Mouse (Mus musculus) megakaryocyte-erythroid progenitor cell, adult 5-6 weeks (primary cell): Measurements from ENCODE around the gene Rpl13a. TPM values are rescaled to one million over a fixed set of nuclear protein-coding genes. Genes with fewer than 3 reads are reported as not detected.
A peak's percentile ranks its signal among the peaks of the same experiment; 100 is the strongest.
"Not testable (repeated sequence)": the region's sequence is repeated elsewhere in the genome, so short reads cannot be mapped to it uniquely, and the experiment has no call there.

Experiments
- ATAC-seq: replicated peaks from 2 replicates; pipeline ENCODE4 v1.8.0; 2016; ENCODE audit warnings: mild to moderate bottlenecking, inconsistent platforms; ENCODE audit not compliant: severe bottlenecking, poor library complexity, low FRiP score, low TSS enrichment
- total RNA-seq, 2 experiments: library from RNA; stranded (forward) in 1 of 2; stranded (reverse) in 1 of 2; fragments of 200-1000, 215-1000 nt in 1 of 2; fragments of >200 nt in 1 of 2; fragmentation: Nextera tagmentation in 1 of 2; gene quantifications; 2 replicates each; pipeline ENCODE4 v1.2.3; 2014 to 2017

Gene Rpl13a
- 4,705 and 4,844 TPM in 2 replicates for total RNA-seq (2014; fragmentation: Nextera tagmentation)
- total RNA-seq (2017): 4,178 and 4,889 TPM in 2 replicates

DNA sequence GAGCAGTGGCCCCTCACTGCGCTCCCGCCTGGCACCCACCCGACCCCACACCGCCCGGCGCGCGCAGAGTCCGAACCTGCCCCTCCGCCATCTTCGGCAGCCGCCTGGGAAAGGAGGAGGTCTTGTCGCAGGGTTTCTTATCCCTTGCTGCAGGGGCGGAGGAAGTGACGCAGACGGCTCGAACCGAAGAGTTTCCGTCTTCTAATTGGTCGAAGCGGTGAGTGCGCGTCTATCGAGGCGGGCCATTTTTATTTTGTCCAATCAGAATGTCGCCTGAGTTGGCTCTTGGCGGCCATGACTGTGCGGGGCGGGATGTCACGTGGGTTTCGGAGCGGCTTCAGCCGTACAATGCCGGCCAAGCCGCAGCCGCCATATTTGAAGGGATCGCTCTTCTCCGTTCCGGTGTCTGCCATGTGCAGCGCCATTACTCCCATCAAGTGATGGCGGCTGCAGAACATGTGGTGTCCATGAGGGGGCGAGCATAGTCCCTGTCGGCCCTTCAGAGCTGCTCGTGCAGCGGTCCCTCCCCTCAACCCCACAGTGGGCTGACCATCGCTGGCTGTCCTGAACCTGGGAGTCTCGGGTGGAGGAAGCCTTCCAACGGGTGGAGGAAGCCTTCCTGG lies at the start of gene Rpl13a:
Gene Rpl13a, minus strand, starts transcription at position 138 of the 623 bp plus-strand sequence.
- ATAC-seq: peak; percentile 77

DNA sequence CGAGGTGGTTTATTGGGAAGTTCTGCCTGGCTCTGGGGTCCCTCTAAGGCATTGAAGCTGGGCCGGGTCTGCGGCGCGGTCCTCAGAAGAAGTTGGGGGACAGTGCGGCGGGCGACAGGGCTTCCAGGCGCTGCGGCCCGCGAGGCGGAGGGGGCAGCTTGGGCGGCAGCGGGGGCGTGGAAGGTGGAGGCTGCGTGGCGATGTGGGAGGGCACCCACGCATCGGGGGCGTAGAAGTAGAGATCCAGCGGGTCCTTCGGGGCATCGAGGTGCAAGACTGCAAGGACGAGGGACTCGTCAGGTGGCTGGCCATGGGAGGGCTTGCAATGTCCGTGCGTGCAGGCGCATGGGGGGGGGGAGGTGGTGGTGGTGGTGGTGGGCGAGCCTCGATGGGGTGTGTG lies 47.8 kb upstream of the Rpl13a start:
- ATAC-seq: no peak

DNA sequence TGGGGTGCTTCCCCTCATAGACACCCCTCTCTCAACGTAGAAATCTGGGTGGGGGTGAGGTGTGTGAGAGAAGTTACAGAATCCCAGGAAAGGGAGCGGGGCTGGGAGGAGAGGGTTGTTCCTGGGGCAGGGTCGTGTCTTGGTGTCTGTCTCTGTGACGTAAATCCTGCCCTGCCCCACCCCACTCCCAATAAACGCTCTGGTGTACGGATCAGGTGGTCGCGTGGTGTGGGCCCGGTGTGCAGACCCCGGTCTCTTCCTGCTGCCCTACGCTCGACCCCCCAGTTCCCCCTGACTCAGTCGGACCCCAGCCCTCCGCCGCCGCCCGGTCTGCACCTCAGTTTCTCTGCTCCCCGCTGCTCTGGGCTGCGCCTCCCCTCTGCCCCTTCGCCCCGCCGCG lies 47.4 kb upstream of the Rpl13a start:
- ATAC-seq: no peak

- no peak for ATAC-seq
These were observed 46.8 kb upstream of the Rpl13a start for GRCm38 (mm10) chr7:45175398-45175797.

GRCm38 (mm10) chr7:45174567-45175280 lies 46.2 kb upstream of the Rpl13a start:
- ATAC-seq: no peak

DNA sequence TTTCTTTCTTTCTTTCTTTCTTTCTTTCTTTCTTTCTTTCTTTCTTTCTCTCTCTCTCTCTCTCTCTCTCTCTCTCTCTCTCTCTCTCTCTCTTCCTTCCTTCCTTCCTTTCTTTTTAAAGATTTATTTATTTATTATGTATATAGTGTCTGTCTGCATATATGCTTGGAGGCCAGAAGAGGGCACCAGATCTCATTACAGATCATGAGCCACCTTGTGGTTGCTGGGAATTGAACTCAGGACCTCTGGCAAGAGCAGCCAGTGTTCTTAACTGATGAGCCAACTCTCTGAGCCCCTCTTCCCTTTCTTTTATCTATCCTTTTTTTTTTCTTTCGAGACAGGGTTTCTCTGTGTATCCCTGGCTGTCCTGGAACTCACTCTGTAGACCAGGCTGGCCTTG lies 45.2 kb upstream of the Rpl13a start:
- not testable (repeated sequence) for ATAC-seq

- ATAC-seq: peak; percentile 10; the same call in 1 of the 2 replicates
These were observed 44.4 kb upstream of the Rpl13a start for GRCm38 (mm10) chr7:45172974-45173373.

DNA sequence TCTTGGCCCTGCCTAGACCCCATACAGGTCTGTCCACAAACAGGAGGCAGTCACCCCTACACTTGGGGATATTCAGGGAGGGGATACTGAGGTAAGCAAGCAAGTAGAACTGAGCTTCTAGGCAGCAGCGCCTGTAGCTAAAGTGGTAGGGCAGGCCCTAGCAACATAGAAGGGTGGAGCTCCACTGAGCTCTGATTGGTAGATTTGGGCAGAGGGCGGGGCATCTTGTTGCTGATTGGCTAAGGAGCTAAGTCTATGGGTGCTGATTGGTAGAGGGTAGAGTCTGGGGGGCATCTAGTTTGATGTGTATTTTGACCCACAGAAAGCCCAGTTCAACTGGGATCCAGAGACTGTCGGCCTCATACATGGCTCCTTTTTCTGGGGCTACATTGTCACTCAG lies 40.9 kb upstream of the Rpl13a start:
- ATAC-seq: no peak

- no peak for ATAC-seq
These were observed 40.1 kb upstream of the Rpl13a start for GRCm38 (mm10) chr7:45168656-45169055.

DNA sequence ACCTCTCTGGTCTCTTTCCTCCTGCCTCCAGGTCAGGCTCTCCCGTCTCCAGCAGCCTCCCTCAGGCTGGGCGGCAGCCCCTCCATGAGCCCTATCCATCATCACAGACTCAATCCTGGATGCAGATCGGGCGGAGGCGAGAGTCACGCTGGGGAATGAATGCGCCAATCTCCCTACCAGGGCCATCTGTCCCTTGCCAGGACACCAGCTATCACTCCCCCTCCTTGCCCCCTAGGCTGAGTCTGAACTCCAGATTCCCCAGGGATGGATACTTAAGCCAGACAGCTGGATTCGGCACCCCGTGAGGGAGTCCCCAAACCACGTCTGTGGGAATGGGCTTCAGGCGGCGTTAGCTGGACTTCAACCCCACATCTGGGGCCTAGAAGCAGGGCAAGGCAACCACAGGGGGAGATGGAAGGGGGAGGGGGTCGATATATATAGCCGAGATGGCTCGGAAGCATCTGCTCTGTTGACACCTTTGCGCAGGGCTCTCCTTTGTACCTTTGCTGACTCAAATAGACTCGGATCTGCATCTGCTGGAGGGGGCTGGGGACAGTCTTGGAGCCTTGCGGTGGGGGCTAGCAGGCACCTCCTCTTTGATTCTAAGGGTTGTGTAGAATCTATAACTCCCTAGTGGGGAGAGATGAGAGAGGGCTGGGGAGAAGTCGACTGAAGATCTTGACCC lies 39.3 kb upstream of the Rpl13a start:
- ATAC-seq: no peak

DNA sequence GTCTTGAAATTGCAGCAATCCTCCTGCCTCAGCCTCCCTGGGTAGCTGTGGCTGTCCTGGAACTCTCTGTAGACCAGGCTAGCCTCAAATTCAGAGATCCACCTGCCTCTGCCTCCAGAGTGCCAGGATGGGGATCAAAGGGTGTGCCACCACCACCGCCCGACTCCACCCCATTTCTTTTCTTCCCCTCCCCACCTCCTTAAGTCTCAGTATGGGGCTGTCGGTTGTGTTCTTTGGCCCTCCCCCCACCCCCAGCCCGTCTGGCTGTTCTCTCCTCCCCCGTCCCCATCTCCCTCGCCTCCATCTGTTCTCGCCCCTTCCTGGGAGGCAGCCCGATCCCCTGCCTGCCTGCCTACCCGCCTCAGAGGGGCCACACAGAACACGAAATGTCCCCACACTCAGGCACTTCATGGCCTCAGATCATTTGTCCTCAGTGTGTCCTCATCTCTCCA lies 38.4 kb upstream of the Rpl13a start:
- ATAC-seq: no peak

DNA sequence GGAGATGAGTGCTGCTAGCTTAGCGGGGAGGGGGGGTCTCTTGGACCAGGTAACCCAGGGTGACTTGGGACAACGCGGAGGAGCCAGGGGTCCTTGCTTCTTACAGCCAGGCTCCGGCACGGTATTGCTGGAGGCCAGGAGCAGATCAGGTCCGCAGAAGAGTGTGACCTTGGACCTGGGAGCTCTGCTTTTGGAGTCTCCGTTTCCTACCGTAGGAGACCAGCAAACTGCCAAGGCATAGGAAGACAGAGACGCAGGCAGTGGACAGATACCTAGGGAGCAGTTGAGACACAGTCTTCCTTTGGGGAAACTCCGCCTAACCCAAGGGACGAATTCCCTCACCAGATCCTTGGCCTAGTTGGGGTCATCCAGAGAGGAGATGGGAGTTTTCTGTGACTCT lies 37.1 kb upstream of the Rpl13a start:
- ATAC-seq: no peak

GRCm38 (mm10) chr7:45164833-45165232 lies 36.3 kb upstream of the Rpl13a start:
- ATAC-seq: no peak

GRCm38 (mm10) chr7:45163735-45164490 lies 35.4 kb upstream of the Rpl13a start, which contains the start of gene Slc17a7:
Slc17a7 (plus strand) TSS chr7:45163949.
- 0 out of 2 replicates have a peak, but pooled peaks have one; percentile 46 for ATAC-seq

DNA sequence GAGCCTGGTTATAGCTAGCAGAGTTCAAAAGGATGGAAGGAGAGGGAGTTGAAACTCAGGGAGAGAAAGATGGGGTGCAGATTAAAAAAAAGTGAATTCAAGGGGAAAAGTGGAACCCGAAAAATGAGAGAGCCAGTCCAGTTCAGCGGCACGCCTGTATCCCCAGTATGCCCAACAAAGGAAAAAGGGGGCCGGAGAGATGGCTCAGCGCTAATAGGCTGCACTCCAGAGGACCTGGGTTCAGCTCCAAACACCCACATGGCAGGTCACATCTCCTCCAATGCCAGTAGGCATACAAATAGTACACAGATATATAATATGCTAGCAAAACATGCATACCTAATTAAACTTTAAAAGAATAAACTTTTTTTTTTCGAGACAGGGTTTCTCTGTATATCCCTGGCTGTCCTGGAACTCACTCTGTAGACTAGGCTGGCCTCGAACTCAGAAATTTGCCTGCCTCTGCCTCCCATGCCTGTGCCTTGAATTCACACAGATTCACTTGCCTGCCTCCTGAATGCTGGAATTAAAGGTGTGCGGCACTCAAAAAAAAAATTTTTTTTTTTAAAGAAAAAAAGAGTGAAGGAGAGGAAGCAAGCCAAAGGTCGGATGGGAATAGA lies 34.5 kb upstream of the Rpl13a start:
- no peak for ATAC-seq

DNA sequence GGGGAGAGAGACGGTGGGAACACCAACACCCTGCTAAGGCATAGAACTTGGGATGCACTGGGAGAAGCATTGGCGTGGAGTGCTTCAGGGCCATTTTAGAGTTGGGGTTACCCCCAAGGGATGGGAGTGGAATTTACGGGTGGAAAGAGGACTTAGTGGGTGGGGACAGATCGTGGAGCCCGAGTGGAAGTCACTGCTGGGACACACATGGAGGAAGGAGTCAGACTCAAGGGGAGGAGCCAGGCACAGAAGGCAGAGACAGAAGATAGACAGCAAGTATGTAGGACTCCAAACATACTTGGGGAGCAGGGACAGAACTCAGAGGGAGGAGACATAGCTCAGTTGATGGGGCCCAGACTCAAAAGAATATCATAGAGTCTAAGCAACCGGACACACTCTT lies 34.0 kb upstream of the Rpl13a start:
- ATAC-seq: no peak

- ATAC-seq: peak; percentile 82
These were observed 33.3 kb upstream of the Rpl13a start for GRCm38 (mm10) chr7:45161612-45162473.

- ATAC-seq: no peak
These were observed 32.3 kb upstream of the Rpl13a start for GRCm38 (mm10) chr7:45160866-45161265.
